Mouse (Mus musculus) forebrain, postnatal 0 days (tissue): ENCODE data around the gene Acer1. TPM values are rescaled to one million over a fixed set of nuclear protein-coding genes. Genes with fewer than 3 reads are reported as not detected.
A peak's percentile ranks its signal among the peaks of the same experiment; 100 is the strongest.

Experiments used
- ATAC-seq: fragments of 200-750 bp; cut with Nextera tagmentation; 2 replicates; pipeline ENCODE4 v1.8.0; 2017; ENCODE audit warnings: mild to moderate bottlenecking, moderate library complexity
- DNase-seq: peaks from one replicate; pipeline ENCODE4 v3.0.0-alpha.2; 2015
- H3K27ac ChIP-seq: fragments of 300-500 bp; sonication (generic); 2 replicates; pipeline ENCODE4 v1.5.1; 2014; ENCODE audit warnings: low read depth, mild to moderate bottlenecking, antibody characterized with exemption, low read length, moderate library complexity, mixed read lengths
- H3K27me3 ChIP-seq: fragments of 300-500 bp; sonication (generic); 2 replicates; pipeline ENCODE4 v1.6.1; 2014; ENCODE audit warnings: mild to moderate bottlenecking, low read length, mixed read lengths; ENCODE audit not compliant: insufficient read depth
- H3K36me3 ChIP-seq: fragments of 300-500 bp; sonication (generic); 2 replicates; pipeline ENCODE4 v1.6.1; 2014; ENCODE audit warnings: mild to moderate bottlenecking, moderate library complexity; ENCODE audit not compliant: insufficient read depth
- H3K4me1 ChIP-seq: fragments of 300-500 bp; sonication (generic); 2 replicates; pipeline ENCODE4 v1.6.1; 2014; ENCODE audit warnings: antibody characterized with exemption; ENCODE audit not compliant: insufficient read depth
- H3K4me2 ChIP-seq: fragments of 300-500 bp; sonication (generic); 2 replicates; pipeline ENCODE4 v1.6.1; 2014; ENCODE audit warnings: low read depth, mild to moderate bottlenecking, moderate library complexity
- H3K4me3 ChIP-seq: fragments of 300-500 bp; sonication (generic); 2 replicates; pipeline ENCODE4 v1.5.1; 2014; ENCODE audit warnings: low read depth, low read length, mixed read lengths
- H3K9ac ChIP-seq: fragments of 300-500 bp; sonication (generic); 2 replicates; pipeline ENCODE4 v1.6.1; 2014; ENCODE audit warnings: mild to moderate bottlenecking
- H3K9me3 ChIP-seq: fragments of 300-500 bp; sonication (generic); 2 replicates; pipeline ENCODE4 v1.6.1; 2016; ENCODE audit warnings: low read length
- CTCF ChIP-seq: sonication (generic); IDR thresholded peaks from 2 replicates; pipeline ENCODE4 v1.5.1; 2016; ENCODE audit warnings: antibody characterized with exemption, control low read depth, low read depth
- WGBS: fragments of 180-500 bp; shearing (Covaris S2); extraction: QIAGEN DNeasy Blood & Tissue Kit; methylation state at CpG from one replicate; pipeline ENCODE4 v1.1.7; 2014; 5-methylcytosine and 5-hydroxymethylcytosine counted together
- polyA plus RNA-seq: library from polyadenylated mRNA; unstranded; fragments of >200 nt; fragmentation: Nextera tagmentation; extraction: Ambion mirVana; gene quantifications from 2 replicates; pipeline ENCODE4 v1.2.1, GENCODE M21; 2015
- total RNA-seq: library from RNA; depleted of rRNA; stranded (reverse); fragments of >200 nt; gene quantifications from 2 replicates; pipeline ENCODE4 v1.2.3, GENCODE M21; 2014

Gene Acer1
- total and polyA plus RNA-seq, 2 experiments from 2014 or later: not detected

- no peaks in the 10 kb centered on the region for H3K36me3 ChIP-seq
- no peaks in the 10 kb centered on the region for H3K27me3 ChIP-seq
- WGBS: 85% methylated on average over 4 of the region's 4 CpGs
- no peak overlapping the region for H3K4me3 ChIP-seq
- no peak overlapping the region for H3K9ac ChIP-seq
- no peak overlapping the region for H3K4me2 ChIP-seq
- peaks cover 8% of the 10 kb centered on the region for H3K4me1 ChIP-seq
- no peak overlapping the region for H3K27ac ChIP-seq
- DNase-seq: no peak
- TF ChIP-seq CTCF: no peak
- no peaks in the 10 kb centered on the region for H3K9me3 ChIP-seq
- ATAC-seq: no peak
Measured at GRCm38 (mm10) chr17:56938751-56939150, 43.2 kb downstream of the Acer1 start.

GRCm38 (mm10) chr17:56936731-56937130 lies 45.2 kb downstream of the Acer1 start:
- 95% methylated on average over 7 of the region's 7 CpGs for WGBS
- no peak for ATAC-seq
- no peak for TF ChIP-seq CTCF
- no peak overlapping the region for H3K4me3 ChIP-seq
- no peak overlapping the region for H3K27ac ChIP-seq
- peaks cover 18% of the 10 kb centered on the region for H3K4me1 ChIP-seq
- H3K36me3 ChIP-seq: no peaks in the 10 kb centered on the region
- no peaks in the 10 kb centered on the region for H3K27me3 ChIP-seq
- no peak overlapping the region for H3K9ac ChIP-seq
- no peak overlapping the region for H3K4me2 ChIP-seq
- no peaks in the 10 kb centered on the region for H3K9me3 ChIP-seq
- no peak for DNase-seq

GRCm38 (mm10) chr17:56935363-56936131 lies 46.4 kb downstream of the Acer1 start, which contains the start of gene Mllt1:
Mllt1 (minus strand) TSS chr17:56935415.
- peak within 1 kb of the TSS; percentile 88 for H3K4me3 ChIP-seq
- peak; percentile 99 for DNase-seq
- H3K27me3 ChIP-seq: no peaks in the 10 kb centered on the region
- H3K9ac ChIP-seq: peak within 1 kb of the TSS; percentile 92
- H3K27ac ChIP-seq: peak within 1 kb of the TSS; percentile 82
- peak within 1 kb of the TSS; percentile 89 for H3K4me2 ChIP-seq
- WGBS: 3% methylated on average over 64 of the region's 76 CpGs
- TF ChIP-seq CTCF: peak; percentile 67
- peaks cover 18% of the 10 kb centered on the region for H3K4me1 ChIP-seq
- H3K36me3 ChIP-seq: no peaks in the 10 kb centered on the region
- no peaks in the 10 kb centered on the region for H3K9me3 ChIP-seq
- peak; percentile 98 for ATAC-seq

- Histone ChIP-seq H3K36me3 (no peaks in the 10 kb centered on the region), H3K4me2 (peak overlapping the region; percentile 89), H3K27ac (peak overlapping the region; percentile 82), H3K9me3 (no peaks in the 10 kb centered on the region), H3K4me3 (peak overlapping the region; percentile 88), H3K27me3 (no peaks in the 10 kb centered on the region), H3K4me1 (peaks cover 18% of the 10 kb centered on the region), H3K9ac (peak overlapping the region; percentile 92)
- DNase-seq (peak; percentile 41), ATAC-seq (peak; percentile 16)
- 2% methylated on average over 27 of the region's 45 CpGs for WGBS
- no peak for TF ChIP-seq CTCF
Measured at GRCm38 (mm10) chr17:56934545-56935330, 47.2 kb downstream of the Acer1 start.

- peak overlapping the region; percentile 23; the same call in 1 of the 2 replicates for H3K9ac ChIP-seq
Measured at GRCm38 (mm10) chr17:56933395-56933794, 48.5 kb downstream of the Acer1 start.

GRCm38 (mm10) chr17:56930026-56930425 lies 51.9 kb downstream of the Acer1 start:
- no peaks in the 10 kb centered on the region for H3K27me3 ChIP-seq
- DNase-seq: no peak
- H3K4me1 ChIP-seq: peaks cover 18% of the 10 kb centered on the region
- no peaks in the 10 kb centered on the region for H3K9me3 ChIP-seq
- 89% methylated on average over 8 of the region's 8 CpGs for WGBS
- no peak for ATAC-seq
- H3K36me3 ChIP-seq: 0 out of 2 replicates have a peak, but pooled peaks cover under 1% of the 10 kb centered on the region
- H3K4me2 ChIP-seq: no peak overlapping the region
- no peak overlapping the region for H3K9ac ChIP-seq
- no peak for TF ChIP-seq CTCF
- no peak overlapping the region for H3K27ac ChIP-seq
- no peak overlapping the region for H3K4me3 ChIP-seq

More at GRCm38 (mm10) chr17:56933395-56933794, 48.5 kb downstream of the Acer1 start:
- H3K27ac ChIP-seq: no peak overlapping the region
- DNase-seq (no peak), ATAC-seq (no peak)
- no peaks in the 10 kb centered on the region for H3K27me3 ChIP-seq
- H3K4me3 ChIP-seq: no peak overlapping the region
- H3K4me2 ChIP-seq: peak overlapping the region; percentile 89
- H3K4me1 ChIP-seq: peaks cover 18% of the 10 kb centered on the region
- H3K9me3 ChIP-seq: no peaks in the 10 kb centered on the region
- H3K36me3 ChIP-seq: no peaks in the 10 kb centered on the region
- TF ChIP-seq CTCF: no peak
- 92% methylated on average over 2 of the region's 2 CpGs for WGBS

- H3K27ac ChIP-seq: no peak overlapping the region
- no peaks in the 10 kb centered on the region for H3K9me3 ChIP-seq
- TF ChIP-seq CTCF: no peak
- no peak overlapping the region for H3K4me2 ChIP-seq
- no peak for ATAC-seq
- H3K9ac ChIP-seq: no peak overlapping the region
- 80% methylated on average over 1 of the region's 1 CpGs for WGBS
- H3K4me1 ChIP-seq: peaks cover 18% of the 10 kb centered on the region
- no peaks in the 10 kb centered on the region for H3K27me3 ChIP-seq
- DNase-seq: no peak
- H3K4me3 ChIP-seq: no peak overlapping the region
- 0 out of 2 replicates have a peak, but pooled peaks cover 5% of the 10 kb centered on the region for H3K36me3 ChIP-seq
Measured at GRCm38 (mm10) chr17:56929530-56929929, 52.4 kb downstream of the Acer1 start.
